Mouse (Mus musculus) lung, postnatal 4 days (tissue): ENCODE data around the gene Gm3500.
"Not testable (repeated sequence)": the region's sequence is repeated elsewhere in the genome, so short reads cannot be mapped to it uniquely, and the experiment has no call there.

Source experiments
- DNase-seq, 2 experiments: peaks; one replicate each; pipeline ENCODE4 v3.0.0; 2021

The Gm3500 gene

DNA sequence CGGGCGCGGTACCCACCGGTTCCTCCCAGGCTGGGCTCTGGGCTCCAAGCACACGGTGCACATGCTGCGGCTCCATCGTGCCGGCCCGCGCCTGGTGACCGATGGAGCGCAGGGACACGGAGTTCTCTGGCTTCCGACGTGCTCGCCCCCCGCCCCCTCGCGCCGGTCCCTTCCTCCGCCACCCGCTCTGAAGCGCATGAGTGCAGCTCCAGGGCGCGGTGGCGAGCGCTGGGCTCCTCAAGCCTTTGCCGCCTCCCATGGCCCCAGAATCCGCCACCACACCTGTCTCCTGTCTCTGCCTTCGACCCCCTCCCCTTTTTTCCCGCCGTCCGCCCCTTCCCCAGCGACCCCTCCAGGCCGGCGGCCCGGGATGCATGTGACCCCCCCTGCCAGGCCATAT, at the start of gene Gm3500:
Gm3500 (minus strand) TSS at position 101 of the 400 bp plus-strand sequence.
- not testable (repeated sequence) for DNase-seq

DNA sequence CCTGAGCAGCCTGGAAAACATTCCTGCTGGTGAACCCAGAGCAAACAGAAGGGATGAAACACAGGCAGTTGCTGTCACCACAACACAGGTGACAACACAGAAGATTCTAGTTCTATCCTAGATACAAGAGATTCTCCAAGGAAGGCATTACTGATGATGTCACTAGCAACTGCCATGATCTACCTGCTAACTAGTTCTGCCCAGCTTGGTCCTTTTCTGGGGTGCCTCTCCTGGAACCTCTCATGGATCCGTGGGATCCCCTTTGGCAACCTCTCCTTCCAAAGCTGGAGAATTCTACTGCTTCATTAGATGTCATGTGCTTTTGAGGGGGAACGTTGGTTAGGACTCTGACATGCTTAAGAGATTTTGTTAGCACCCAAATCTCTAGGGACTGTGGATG, 54.0 kb downstream of the Gm3500 start, which contains the start of gene Gm3542:
Gm3542 (minus strand) TSS at position 101 of the 400 bp plus-strand sequence.
- DNase-seq, result not testable (repeated sequence)
